Comparison of ENCODE assay signal across 17 mouse cellular contexts in genomic region chr6:51730564-51731351, GRCm38 (mm10).
DNase-seq lines count a peak whose midpoint lies in the region; ATAC-seq and TF ChIP-seq lines count a peak whose summit lies in the region.
"Had no signal": no experiment of that assay in that cellular context is flagged by ENCODE, and none has a peak within 500 bp of the region (broad histone marks: within the 10 kb centered on the region; RNA-seq: fewer than 3 reads in every experiment).

No protein-coding gene starts in this region.

- H3K4me3 ChIP-seq in midbrain, embryonic 13.5 days (replicated peaks), result no peak overlapping the region
- no peak overlapping the region for H3K4me3 ChIP-seq in midbrain, embryonic 10.5 days
- H3K4me3 ChIP-seq in forebrain, embryonic 11.5 days (ENCODE audit: low read depth, low read length), result no peak overlapping the region
- no peak overlapping the region for H3K4me3 ChIP-seq in forebrain, postnatal 0 days (ENCODE audit: low read depth, low read length)
- H3K4me3 ChIP-seq in midbrain, postnatal 0 days (ENCODE audit: low read depth, low read length), result no peak overlapping the region
- H3K4me3 ChIP-seq: erythroblast, embryonic 14.5 days; heart, embryonic 12.5 days; liver, embryonic 12.5 days; neural tube, embryonic 13.5 days had no signal

- 55% methylated on average over 17 of the region's 17 CpGs for WGBS in midbrain, embryonic 13.5 days
- 72% methylated on average over 17 of the region's 17 CpGs for WGBS in midbrain, embryonic 10.5 days
- 51% methylated on average over 17 of the region's 17 CpGs for WGBS in forebrain, embryonic 11.5 days
- WGBS in forebrain, postnatal 0 days, result 31% methylated on average over 17 of the region's 17 CpGs
- 60% methylated on average over 17 of the region's 17 CpGs for WGBS in midbrain, postnatal 0 days

- H3K4me2 ChIP-seq in midbrain, embryonic 13.5 days (replicated peaks), result no peak overlapping the region
- no peak overlapping the region for H3K4me2 ChIP-seq in forebrain, embryonic 11.5 days (ENCODE audit: low read depth, low read length, severe bottlenecking)
- H3K4me2 ChIP-seq in forebrain, postnatal 0 days (ENCODE audit: low read depth), result no peak overlapping the region
- H3K4me2 ChIP-seq in midbrain, postnatal 0 days (ENCODE audit: low read depth, low read length, poor library complexity, severe bottlenecking), result no peak overlapping the region
- H3K4me2 ChIP-seq: heart, embryonic 12.5 days; liver, embryonic 12.5 days; neural tube, embryonic 13.5 days had no signal

- H3K9ac ChIP-seq in midbrain, embryonic 13.5 days (replicated peaks), result no peak overlapping the region
- H3K9ac ChIP-seq in forebrain, embryonic 11.5 days (ENCODE audit: low read length), result no peak overlapping the region
- no peak overlapping the region for H3K9ac ChIP-seq in forebrain, postnatal 0 days
- no peak overlapping the region for H3K9ac ChIP-seq in midbrain, postnatal 0 days (replicated peaks; ENCODE audit: low read length, poor library complexity, severe bottlenecking)
- H3K9ac ChIP-seq: heart, embryonic 12.5 days; liver, embryonic 12.5 days; neural tube, embryonic 13.5 days had no signal

- no peak for DNase-seq in midbrain, embryonic 10.5 days (ENCODE audit: low spot score)
- DNase-seq in forebrain, embryonic 11.5 days (ENCODE audit: low spot score), result peak; percentile 34
- no peak for DNase-seq in forebrain, postnatal 0 days
- peak; percentile 57 for DNase-seq in midbrain, postnatal 0 days (ENCODE audit: low spot score)
- no peak for DNase-seq in layer of hippocampus, adult 9-10 months (ENCODE audit: low spot score)
- DNase-seq in thymus, postnatal 10 days (ENCODE audit: low spot score in 2 of 2), result no peak
- DNase-seq: cerebellum, adult 2 months; embryo, embryonic 11 days; layer of hippocampus, adult 9-11 months; thymus, adult 18-20 months had no signal

- H3K27me3 ChIP-seq in midbrain, embryonic 13.5 days, result no peaks in the 10 kb centered on the region
- no peaks in the 10 kb centered on the region for H3K27me3 ChIP-seq in midbrain, embryonic 10.5 days (ENCODE audit: low read depth, poor library complexity, severe bottlenecking)
- no peaks in the 10 kb centered on the region for H3K27me3 ChIP-seq in forebrain, embryonic 11.5 days (ENCODE audit: control insufficient read depth, insufficient read depth, low read length)
- H3K27me3 ChIP-seq in forebrain, postnatal 0 days (ENCODE audit: insufficient read depth, low read length), result no peaks in the 10 kb centered on the region
- H3K27me3 ChIP-seq in midbrain, postnatal 0 days (ENCODE audit: insufficient read depth, low read length), result no peaks in the 10 kb centered on the region
- H3K27me3 ChIP-seq: heart, embryonic 12.5 days; liver, embryonic 12.5 days; neural tube, embryonic 13.5 days had no signal

- no peaks in the 10 kb centered on the region for H3K9me3 ChIP-seq in midbrain, embryonic 13.5 days
- H3K9me3 ChIP-seq in midbrain, embryonic 10.5 days (replicated peaks), result no peaks in the 10 kb centered on the region
- no peaks in the 10 kb centered on the region for H3K9me3 ChIP-seq in forebrain, embryonic 11.5 days (ENCODE audit: control insufficient read depth, low read length)
- H3K9me3 ChIP-seq in forebrain, postnatal 0 days (ENCODE audit: low read length), result no peaks in the 10 kb centered on the region
- no peaks in the 10 kb centered on the region for H3K9me3 ChIP-seq in midbrain, postnatal 0 days (ENCODE audit: low read length)
- H3K9me3 ChIP-seq: heart, embryonic 12.5 days; liver, embryonic 12.5 days; neural tube, embryonic 13.5 days had no signal

- TF ChIP-seq CTCF in forebrain, postnatal 0 days (IDR thresholded peaks at IDR 0.05; ENCODE audit: low read depth), result no peak
- no peak for TF ChIP-seq CTCF in midbrain, postnatal 0 days (IDR thresholded peaks at IDR 0.05)

- no peaks in the 10 kb centered on the region for H3K36me3 ChIP-seq in midbrain, embryonic 13.5 days
- no peaks in the 10 kb centered on the region for H3K36me3 ChIP-seq in midbrain, embryonic 10.5 days
- no peaks in the 10 kb centered on the region for H3K36me3 ChIP-seq in forebrain, embryonic 11.5 days (ENCODE audit: control insufficient read depth, insufficient read depth, low read length)
- no peaks in the 10 kb centered on the region for H3K36me3 ChIP-seq in forebrain, postnatal 0 days (ENCODE audit: insufficient read depth)
- no peaks in the 10 kb centered on the region for H3K36me3 ChIP-seq in midbrain, postnatal 0 days (ENCODE audit: insufficient read depth, low read length)
- H3K36me3 ChIP-seq: heart, embryonic 12.5 days; liver, embryonic 12.5 days; neural tube, embryonic 13.5 days had no signal

- peak overlapping the region; percentile 45 for H3K27ac ChIP-seq in midbrain, embryonic 13.5 days
- H3K27ac ChIP-seq in midbrain, embryonic 10.5 days (replicated peaks), result no peak overlapping the region; the same call in 1 of the 2 replicates
- H3K27ac ChIP-seq in forebrain, embryonic 11.5 days (ENCODE audit: low read depth, low read length), result no peak overlapping the region
- peak overlapping the region; percentile 45; the same call in 1 of the 2 replicates for H3K27ac ChIP-seq in forebrain, postnatal 0 days (ENCODE audit: low read depth, low read length)
- no peak overlapping the region for H3K27ac ChIP-seq in midbrain, postnatal 0 days (ENCODE audit: low read depth, low read length)
- H3K27ac ChIP-seq: kidney, postnatal 0 days; liver, embryonic 12.5 days had no signal

- no peak for ATAC-seq in midbrain, embryonic 13.5 days
- ATAC-seq in forebrain, embryonic 11.5 days (replicated peaks; ENCODE audit: low FRiP score), result no peak
- ATAC-seq in forebrain, postnatal 0 days, result peak; percentile 59
- no peak; the same call in 1 of the 2 replicates for ATAC-seq in midbrain, postnatal 0 days (ENCODE audit: low FRiP score)
- ATAC-seq: activated CD4-positive, CD25-positive, alpha-beta regulatory T cell, adult 4 months; liver, embryonic 12.5 days had no signal

- H3K4me1 ChIP-seq in midbrain, embryonic 13.5 days (replicated peaks), result peaks cover 16% of the 10 kb centered on the region
- H3K4me1 ChIP-seq in midbrain, embryonic 10.5 days, result peaks cover 12% of the 10 kb centered on the region
- 0 out of 2 replicates have a peak, but pooled peaks cover 3% of the 10 kb centered on the region for H3K4me1 ChIP-seq in forebrain, embryonic 11.5 days (replicated peaks; ENCODE audit: control insufficient read depth, insufficient read depth, low read length)
- peaks cover 7% of the 10 kb centered on the region for H3K4me1 ChIP-seq in forebrain, postnatal 0 days (ENCODE audit: insufficient read depth)
- no peaks in the 10 kb centered on the region for H3K4me1 ChIP-seq in midbrain, postnatal 0 days (ENCODE audit: insufficient read depth, low read length)
- H3K4me1 ChIP-seq: liver, embryonic 12.5 days had no signal

Comparison
In these comparisons a context has a peak if more than half of its experiments do, and no peak if none do; other contexts are left out.
1. H3K27ac ChIP-seq: peak in midbrain, embryonic 13.5 days (single experiment) and forebrain, postnatal 0 days (single experiment); none in midbrain, embryonic 10.5 days (single experiment), forebrain, embryonic 11.5 days (single experiment) and midbrain, postnatal 0 days (single experiment).
2. DNase-seq: peak in forebrain, embryonic 11.5 days (single experiment) and midbrain, postnatal 0 days (single experiment); none in midbrain, embryonic 10.5 days (single experiment), forebrain, postnatal 0 days (single experiment), layer of hippocampus, adult 9-10 months (single experiment) and thymus, postnatal 10 days (0 of 2).